Mouse (Mus musculus) bone marrow, adult 2 months (tissue): ENCODE measurements around the gene Sowaha. TPM values are rescaled to one million over a fixed set of nuclear protein-coding genes. Genes with fewer than 3 reads are reported as not detected.

Source experiments
- H3K27ac ChIP-seq: fragments of 200-500 bp; 2 replicates; pipeline ENCODE4 v1.5.1; 2012; ENCODE audit warnings: low read depth, mild to moderate bottlenecking, control low read depth, inconsistent platforms, low read length; ENCODE audit not compliant: control insufficient read depth, poor library complexity, insufficient read depth
- H3K4me1 ChIP-seq: fragments of 200-500 bp; 2 replicates; pipeline ENCODE4 v1.6.1; 2011; ENCODE audit warnings: low read length; ENCODE audit not compliant: control insufficient read depth, insufficient read depth
- H3K4me3 ChIP-seq: fragments of 200-500 bp; replicated peaks from 2 replicates; pipeline ENCODE3; 2011; ENCODE audit warnings: mild to moderate bottlenecking, low read depth, low read length, control low read depth; ENCODE audit not compliant: control insufficient read depth
- CTCF ChIP-seq: fragments of 200-500 bp; IDR thresholded peaks from 2 replicates; pipeline ENCODE4 v1.5.1; 2011; ENCODE audit warnings: low read length, control low read depth; ENCODE audit not compliant: control insufficient read depth, insufficient read depth
- POLR2A ChIP-seq: fragments of 200-500 bp; IDR thresholded peaks from 2 replicates; pipeline ENCODE4 v1.6.1; 2011; ENCODE audit warnings: low read depth, mild to moderate bottlenecking, control low read depth, low read length, borderline replicate concordance; ENCODE audit not compliant: control insufficient read depth
- WGBS: fragments of 180-500 bp; shearing (Covaris S2); methylation state at CpG from one replicate; pipeline ENCODE4 v1.1.7; 2018; 5-methylcytosine and 5-hydroxymethylcytosine counted together
- polyA plus RNA-seq: library from polyadenylated mRNA; stranded (reverse); fragments of >200 nt; gene quantifications from 2 replicates; pipeline ENCODE4 v1.2.4, GENCODE M21; 2011; ENCODE audit warnings: low replicate concordance; ENCODE audit not compliant: missing spikeins, insufficient read depth, insufficient read length

Sowaha gene
- polyA plus RNA-seq, 1 experiment = 8.2 TPM

- H3K4me1 ChIP-seq = no peaks in the 10 kb centered on the region; the same call in 1 of the 2 replicates
- no peak overlapping the region for H3K4me3 ChIP-seq
- no peak overlapping the region for H3K27ac ChIP-seq
- TF ChIP-seq POLR2A (no peak), CTCF (no peak)
- 16% methylated on average over 6 of the region's 6 CpGs for WGBS
Observed at GRCm38 (mm10) chr11:53496946-53497345, 16.9 kb upstream of the Sowaha start.

DNA sequence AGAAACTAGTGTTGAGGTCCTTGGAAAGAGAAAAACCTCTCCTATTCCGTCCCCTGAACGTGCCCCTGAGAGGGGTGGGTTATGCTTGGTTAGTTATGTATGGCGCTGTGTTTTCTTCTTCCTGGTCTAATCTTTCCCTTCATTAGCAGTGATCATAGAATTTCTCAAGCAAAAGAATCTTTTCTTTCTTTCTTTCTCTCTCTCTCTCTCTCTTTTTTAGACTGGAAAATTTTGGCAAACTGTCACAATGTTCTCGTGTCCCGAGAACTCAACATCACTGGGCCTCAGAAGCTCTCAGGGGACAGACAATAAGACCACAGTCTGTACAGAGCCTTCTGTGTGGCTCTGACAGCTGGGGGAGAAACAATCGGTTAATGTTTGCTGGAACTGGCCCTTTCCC, 15.3 kb upstream of the Sowaha start:
- WGBS = 65% methylated on average over 6 of the region's 6 CpGs
- H3K27ac ChIP-seq = no peak overlapping the region
- no peak overlapping the region for H3K4me3 ChIP-seq
- TF ChIP-seq POLR2A (no peak), CTCF (no peak)
- no peaks in the 10 kb centered on the region; the same call in 1 of the 2 replicates for H3K4me1 ChIP-seq

GRCm38 (mm10) chr11:53493243-53493955, 13.3 kb upstream of the Sowaha start:
- H3K4me3 ChIP-seq = no peak overlapping the region
- WGBS = 83% methylated on average over 3 of the region's 3 CpGs
- H3K27ac ChIP-seq = no peak overlapping the region
- TF ChIP-seq POLR2A = no peak
- no peak for TF ChIP-seq CTCF
- H3K4me1 ChIP-seq = no peaks in the 10 kb centered on the region; the same call in 1 of the 2 replicates

GRCm38 (mm10) chr11:53491954-53492401, 11.9 kb upstream of the Sowaha start:
- no peak overlapping the region for H3K4me3 ChIP-seq
- no peak overlapping the region for H3K27ac ChIP-seq
- TF ChIP-seq CTCF (no peak), POLR2A (no peak)
- 48% methylated on average over 8 of the region's 8 CpGs for WGBS
- no peaks in the 10 kb centered on the region for H3K4me1 ChIP-seq

DNA sequence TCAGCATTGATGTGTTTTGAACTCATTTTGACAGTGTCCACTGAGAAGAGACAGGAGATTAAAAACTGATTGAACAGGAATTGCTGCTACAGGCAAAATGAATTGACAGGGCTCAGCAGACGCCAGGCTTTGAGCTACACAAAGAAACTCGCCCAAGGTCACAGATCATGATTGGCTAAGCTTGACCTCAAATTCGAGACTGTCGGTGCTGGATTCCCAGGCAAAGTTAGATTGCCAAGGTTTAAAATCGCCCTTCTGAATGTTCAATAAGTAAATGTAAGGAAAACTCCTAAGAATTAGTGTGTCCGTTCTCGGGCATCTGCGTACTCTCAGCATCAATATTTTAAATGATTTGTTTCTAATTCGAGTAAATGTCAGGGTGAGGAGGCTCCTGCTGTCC, 9.3 kb upstream of the Sowaha start:
- TF ChIP-seq POLR2A (no peak), CTCF (no peak)
- no peak overlapping the region for H3K27ac ChIP-seq
- 88% methylated on average over 9 of the region's 9 CpGs for whole genome bisulfite sequencing
- H3K4me1 ChIP-seq = no peaks in the 10 kb centered on the region
- H3K4me3 ChIP-seq = no peak overlapping the region

GRCm38 (mm10) chr11:53489007-53489406, 8.9 kb upstream of the Sowaha start:
- H3K4me1 ChIP-seq = no peaks in the 10 kb centered on the region
- WGBS = 95% methylated on average over 5 of the region's 5 CpGs
- TF ChIP-seq CTCF (peak; percentile 8; the same call in 1 of the 2 replicates), POLR2A (no peak)
- H3K27ac ChIP-seq = no peak overlapping the region
- no peak overlapping the region for H3K4me3 ChIP-seq

DNA sequence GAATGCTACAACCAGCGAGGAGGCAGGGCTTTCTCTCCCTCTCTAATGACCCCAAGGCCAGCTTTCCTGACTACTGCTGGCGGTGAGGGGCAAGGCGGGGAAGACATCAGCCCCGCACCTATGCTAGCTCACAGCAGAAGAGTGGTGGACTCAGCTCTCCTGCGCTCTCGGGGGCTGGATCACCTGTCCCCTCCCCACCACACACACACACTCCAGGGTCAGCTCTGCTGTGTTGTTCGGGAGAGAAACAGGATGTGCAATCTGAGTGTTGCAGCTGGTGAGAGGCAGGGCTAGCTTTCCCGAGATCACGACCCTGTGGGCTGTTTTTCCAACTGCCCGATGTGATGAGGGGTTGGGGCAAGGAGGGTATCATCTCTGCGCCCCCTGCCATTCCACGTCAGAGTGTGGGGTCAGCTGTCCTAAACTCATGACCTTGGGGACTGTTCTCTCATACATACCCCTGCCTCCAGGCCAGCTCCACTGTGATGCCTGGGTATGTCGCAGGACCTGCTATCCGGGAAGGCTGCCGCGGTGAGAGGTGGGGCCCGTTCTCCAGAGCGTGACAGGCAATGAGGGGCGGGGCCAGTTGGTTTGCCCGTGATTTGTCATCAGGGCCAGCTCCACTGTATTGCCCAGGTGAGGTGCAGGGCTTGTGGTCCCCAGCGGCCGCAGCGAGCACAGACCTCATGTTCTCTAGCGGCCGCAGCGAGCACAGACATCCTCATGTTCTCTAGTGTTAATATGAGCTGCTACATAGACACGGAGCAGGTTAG, 6.9 kb upstream of the Sowaha start:
- no peak overlapping the region for H3K4me3 ChIP-seq
- H3K4me1 ChIP-seq = no peaks in the 10 kb centered on the region; the same call in 1 of the 2 replicates
- TF ChIP-seq CTCF (no peak), POLR2A (no peak)
- 18% methylated on average over 27 of the region's 27 CpGs for WGBS
- no peak overlapping the region for H3K27ac ChIP-seq

DNA sequence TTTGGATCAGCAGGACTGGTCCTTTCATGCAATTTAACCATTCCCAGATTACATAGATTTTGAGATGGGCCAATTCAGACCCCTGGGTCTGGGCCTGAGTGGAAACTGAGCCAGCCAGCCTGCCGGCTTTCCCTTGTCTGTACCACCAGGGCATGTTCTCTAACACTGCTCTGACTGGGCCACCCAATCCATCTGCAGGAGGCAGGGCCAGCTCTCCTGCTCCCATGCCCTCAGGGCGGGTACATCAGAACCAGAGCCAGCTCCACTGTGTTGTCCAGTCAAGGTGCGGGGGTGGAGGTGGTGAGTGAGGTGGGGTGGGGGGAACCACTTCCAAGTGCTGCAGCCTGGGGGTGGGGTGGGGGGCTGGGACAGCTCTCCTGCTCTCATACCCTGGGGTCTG, 6.3 kb upstream of the Sowaha start:
- no peaks in the 10 kb centered on the region; the same call in 1 of the 2 replicates for H3K4me1 ChIP-seq
- no peak overlapping the region for H3K27ac ChIP-seq
- H3K4me3 ChIP-seq = no peak overlapping the region
- TF ChIP-seq POLR2A (no peak), CTCF (no peak)
- 89% methylated on average over 3 of the region's 3 CpGs for WGBS
